Mouse (Mus musculus) forebrain, embryonic 14.5 days (tissue): Measurements from ENCODE around the gene Crebzf. TPM values are rescaled to one million over a fixed set of nuclear protein-coding genes. Genes with fewer than 3 reads are reported as not detected.

Experiments
- ATAC-seq: fragments of 200-750 bp; cut with Nextera tagmentation; 2 replicates; pipeline ENCODE4 v1.8.0; 2017; ENCODE audit warnings: mild to moderate bottlenecking, moderate library complexity
- DNase-seq: peaks from one replicate; pipeline ENCODE4 v3.0.0-alpha.2; 2015; ENCODE audit warnings: low spot score
- H3K27ac ChIP-seq: fragments of 300-500 bp; sonication (generic); 2 replicates; pipeline ENCODE4 v1.5.1; 2014; ENCODE audit warnings: low read depth, mild to moderate bottlenecking, control low read depth, low read length, moderate library complexity
- H3K27me3 ChIP-seq: fragments of 300-500 bp; sonication (generic); replicated peaks from 2 replicates; pipeline ENCODE4 v1.6.1; 2014; ENCODE audit warnings: low read length, control low read depth, mixed read lengths; ENCODE audit not compliant: control insufficient read depth, insufficient read depth
- H3K36me3 ChIP-seq: fragments of 300-500 bp; sonication (generic); 2 replicates; pipeline ENCODE4 v1.6.1; 2014; ENCODE audit warnings: low read length, control low read depth; ENCODE audit not compliant: control insufficient read depth, insufficient read depth
- H3K4me1 ChIP-seq: fragments of 300-500 bp; sonication (generic); 2 replicates; pipeline ENCODE4 v1.6.1; 2014; ENCODE audit warnings: antibody characterized with exemption, low read length, control low read depth; ENCODE audit not compliant: control insufficient read depth, insufficient read depth
- H3K4me2 ChIP-seq: fragments of 300-500 bp; sonication (generic); 2 replicates; pipeline ENCODE4 v1.6.1; 2014; ENCODE audit warnings: mild to moderate bottlenecking, control low read depth, low read length
- H3K4me3 ChIP-seq: fragments of 300-500 bp; sonication (generic); 2 replicates; pipeline ENCODE4 v1.5.1; 2014; ENCODE audit warnings: low read depth, low read length, control low read depth
- H3K9ac ChIP-seq: fragments of 300-500 bp; sonication (generic); 2 replicates; pipeline ENCODE4 v1.6.1; 2014; ENCODE audit warnings: mild to moderate bottlenecking, low read length, control low read depth, moderate library complexity
- H3K9me3 ChIP-seq: fragments of 300-500 bp; sonication (generic); replicated peaks from 2 replicates; pipeline ENCODE4 v1.6.1; 2016; ENCODE audit warnings: low read length, control low read depth, mixed read lengths; ENCODE audit not compliant: control insufficient read depth
- WGBS: fragments of 180-500 bp; shearing (Covaris S2); extraction: QIAGEN DNeasy Blood & Tissue Kit; methylation state at CpG from one replicate; pipeline ENCODE4 v1.1.7; 2014; 5-methylcytosine and 5-hydroxymethylcytosine counted together
- polyA plus RNA-seq: library from polyadenylated mRNA; unstranded; fragments of >200 nt; fragmentation: Nextera tagmentation; extraction: Ambion mirVana; gene quantifications from 2 replicates; pipeline ENCODE4 v1.2.1, GENCODE M21; 2014

The Crebzf gene
- polyA plus RNA-seq = 32.9 and 34.8 TPM in 2 replicates

GRCm38 (mm10) chr7:90442518-90443080 is at the start of gene Crebzf:
TSS of gene Crebzf (plus strand) at chr7:90442729.
- Histone ChIP-seq H3K4me1 (peaks cover 9% of the 10 kb centered on the region), H3K9me3 (no peaks in the 10 kb centered on the region), H3K9ac (peak within 1 kb of the TSS; percentile 97), H3K27ac (peak within 1 kb of the TSS; percentile 97), H3K36me3 (peaks cover 6% of the 10 kb centered on the region; the same call in 1 of the 2 replicates), H3K4me2 (peak within 1 kb of the TSS; percentile 98), H3K4me3 (peak within 1 kb of the TSS; percentile 99), H3K27me3 (no peaks in the 10 kb centered on the region)
- DNase-seq (peak; percentile 99), ATAC-seq (peak; percentile 97)
- under 1% methylated on average over 36 of the region's 54 CpGs for WGBS

GRCm38 (mm10) chr7:90395073-90395472 is 47.5 kb upstream of the Crebzf start:
- ATAC-seq (no peak), DNase-seq (no peak)
- no peaks in the 10 kb centered on the region for H3K9me3 ChIP-seq
- no peaks in the 10 kb centered on the region for H3K36me3 ChIP-seq
- H3K4me2 ChIP-seq = no peak overlapping the region
- H3K4me1 ChIP-seq = no peaks in the 10 kb centered on the region
- H3K4me3 ChIP-seq = no peak overlapping the region
- no peaks in the 10 kb centered on the region for H3K27me3 ChIP-seq
- WGBS = 56% methylated on average over 4 of the region's 4 CpGs
- no peak overlapping the region for H3K9ac ChIP-seq
- H3K27ac ChIP-seq = no peak overlapping the region

- Histone ChIP-seq H3K9me3 (no peaks in the 10 kb centered on the region), H3K4me1 (no peaks in the 10 kb centered on the region), H3K27ac (no peak overlapping the region), H3K27me3 (no peaks in the 10 kb centered on the region), H3K4me3 (no peak overlapping the region), H3K4me2 (no peak overlapping the region), H3K9ac (no peak overlapping the region), H3K36me3 (no peaks in the 10 kb centered on the region)
- ATAC-seq (no peak), DNase-seq (no peak)
- 80% methylated on average over 5 of the region's 5 CpGs for whole genome bisulfite sequencing
Measured at GRCm38 (mm10) chr7:90395928-90396327, 46.6 kb upstream of the Crebzf start.

- no peaks in the 10 kb centered on the region for H3K4me1 ChIP-seq
- H3K9ac ChIP-seq = no peak overlapping the region
- no peaks in the 10 kb centered on the region for H3K36me3 ChIP-seq
- no peak overlapping the region for H3K4me3 ChIP-seq
- H3K27me3 ChIP-seq = no peaks in the 10 kb centered on the region
- WGBS = 44% methylated on average over 3 of the region's 3 CpGs
- H3K27ac ChIP-seq = no peak overlapping the region
- DNase-seq (peak; percentile 68), ATAC-seq (0 out of 2 replicates have a peak, but pooled peaks have one; percentile 34)
- no peaks in the 10 kb centered on the region for H3K9me3 ChIP-seq
- no peak overlapping the region for H3K4me2 ChIP-seq
Measured at GRCm38 (mm10) chr7:90409934-90410333, 32.6 kb upstream of the Crebzf start.

GRCm38 (mm10) chr7:90426020-90427001 is 16.2 kb upstream of the Crebzf start, which contains the start of gene Ccdc89:
TSS of gene Ccdc89 (plus strand) at chr7:90426577.
- Histone ChIP-seq H3K27ac (no peak within 1 kb of the TSS), H3K9me3 (no peaks in the 10 kb centered on the region), H3K9ac (peak within 1 kb of the TSS; percentile 46), H3K4me2 (peak within 1 kb of the TSS; percentile 50), H3K4me3 (peak within 1 kb of the TSS; percentile 30), H3K4me1 (no peaks in the 10 kb centered on the region), H3K27me3 (no peaks in the 10 kb centered on the region), H3K36me3 (no peaks in the 10 kb centered on the region)
- DNase-seq = peak; percentile 96
- WGBS = 23% methylated on average over 29 of the region's 29 CpGs
- peak; percentile 100 for ATAC-seq

- Histone ChIP-seq H3K27ac (no peak overlapping the region), H3K9ac (0 out of 2 replicates have a peak overlapping the region, but pooled peaks have one; percentile 38), H3K27me3 (no peaks in the 10 kb centered on the region), H3K4me2 (peak overlapping the region; percentile 50), H3K4me1 (no peaks in the 10 kb centered on the region), H3K36me3 (no peaks in the 10 kb centered on the region), H3K4me3 (peak overlapping the region; percentile 30), H3K9me3 (no peaks in the 10 kb centered on the region)
- ATAC-seq = no peak
- 71% methylated on average over 9 of the region's 9 CpGs for WGBS
- no peak for DNase-seq
Measured at GRCm38 (mm10) chr7:90427006-90427405, 15.5 kb upstream of the Crebzf start.

GRCm38 (mm10) chr7:90432221-90432620 is 10.3 kb upstream of the Crebzf start:
- Histone ChIP-seq H3K4me3 (no peak overlapping the region), H3K9ac (no peak overlapping the region), H3K4me1 (no peaks in the 10 kb centered on the region), H3K9me3 (no peaks in the 10 kb centered on the region), H3K27me3 (no peaks in the 10 kb centered on the region), H3K4me2 (no peak overlapping the region), H3K27ac (no peak overlapping the region), H3K36me3 (no peaks in the 10 kb centered on the region)
- DNase-seq (no peak), ATAC-seq (no peak)

- Histone ChIP-seq H3K36me3 (no peaks in the 10 kb centered on the region), H3K4me3 (no peak overlapping the region), H3K4me2 (no peak overlapping the region), H3K9ac (no peak overlapping the region), H3K27ac (no peak overlapping the region), H3K9me3 (no peaks in the 10 kb centered on the region), H3K27me3 (no peaks in the 10 kb centered on the region), H3K4me1 (peaks cover 3% of the 10 kb centered on the region; the same call in 1 of the 2 replicates)
- WGBS = 89% methylated on average over 4 of the region's 4 CpGs
- DNase-seq (no peak), ATAC-seq (no peak)
Measured at GRCm38 (mm10) chr7:90440044-90440443, 2.5 kb upstream of the Crebzf start.
